Mouse (Mus musculus) thymus, adult 2 months (tissue): ENCODE results near the gene Tmem151b.

Experiments used
- CTCF ChIP-seq: fragments of 200-500 bp; IDR thresholded peaks from 2 replicates; pipeline ENCODE4 v1.5.1; 2012; ENCODE audit warnings: mild to moderate bottlenecking, control low read depth, low read length, moderate library complexity, borderline replicate concordance; ENCODE audit not compliant: control insufficient read depth, poor library complexity, insufficient read depth; ENCODE audit errors: extremely low read depth
- POLR2A ChIP-seq: fragments of 200-500 bp; IDR thresholded peaks from 2 replicates; pipeline ENCODE4 v1.6.1; 2012; ENCODE audit warnings: mild to moderate bottlenecking, low read length, control low read depth, moderate library complexity; ENCODE audit not compliant: control insufficient read depth, poor library complexity, insufficient read depth; ENCODE audit errors: extremely low read depth

DNA sequence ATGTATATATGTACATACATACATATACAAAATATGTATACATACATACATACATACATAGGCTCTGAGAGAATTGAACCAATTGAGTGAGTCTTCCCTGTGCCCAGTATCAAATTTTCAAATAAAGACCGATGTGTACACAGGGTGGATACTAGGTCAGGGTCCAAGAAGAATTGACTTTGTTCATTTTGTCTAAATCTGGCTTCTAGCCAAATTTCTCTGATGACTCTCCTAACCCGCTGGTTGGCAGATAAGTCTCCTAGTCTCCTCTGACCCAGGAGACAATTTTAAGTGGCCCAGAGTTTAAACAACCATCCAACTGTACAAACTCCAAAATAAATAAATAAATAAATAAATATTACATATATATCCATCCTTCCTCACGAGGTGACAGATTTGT lies 49.4 kb upstream of the Tmem151b start:
- TF ChIP-seq CTCF (no peak), POLR2A (no peak)
